Mouse (Mus musculus) right cerebral cortex, postnatal 14 days (tissue): ENCODE results near the gene D5Ertd579e.
A peak's percentile ranks its signal among the peaks of the same experiment; 100 is the strongest.

ENCODE experiments used
- DNase-seq: peaks from one replicate; pipeline ENCODE4 v3.0.0; 2022

Gene D5Ertd579e

DNA sequence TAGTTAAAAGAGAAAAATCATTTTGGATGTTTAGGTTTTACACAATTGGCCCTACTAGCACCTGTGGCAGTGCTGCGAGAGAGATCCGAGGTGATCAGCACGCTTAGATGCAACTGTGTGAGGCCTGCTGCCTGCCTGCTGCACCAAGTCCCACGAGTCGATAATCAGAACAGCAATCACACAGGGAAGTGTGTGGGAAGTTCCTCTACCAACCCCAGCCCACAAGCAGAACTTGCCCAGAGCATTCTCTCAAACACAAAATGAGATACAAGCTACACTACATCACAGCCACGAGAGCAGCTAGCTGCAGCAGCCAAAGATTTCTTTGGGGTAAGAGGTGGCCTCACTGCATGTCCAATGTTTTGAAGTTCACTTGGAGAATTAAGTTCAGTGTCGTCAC lies 94.3 kb downstream of the D5Ertd579e start:
- DNase-seq = no peak

DNA sequence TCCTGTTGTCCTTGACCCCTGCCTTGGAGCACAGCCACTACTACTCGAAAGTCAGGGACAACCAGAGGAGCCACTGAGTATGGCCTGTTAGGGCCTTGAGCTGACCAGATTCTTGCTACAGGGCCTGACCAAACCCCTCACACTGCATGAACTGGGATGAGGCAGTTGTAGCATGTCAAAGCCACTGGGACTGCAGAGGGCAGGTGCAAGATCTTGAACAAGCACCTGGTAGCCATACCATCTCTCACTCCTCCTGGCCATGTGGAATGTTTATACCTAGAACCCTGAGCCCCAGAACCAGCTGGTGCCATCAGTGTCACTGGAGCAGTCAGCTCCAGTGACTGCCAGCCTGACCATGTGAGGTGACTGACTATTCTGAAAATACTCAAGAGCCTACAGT lies 96.9 kb downstream of the D5Ertd579e start:
- DNase-seq = no peak

DNA sequence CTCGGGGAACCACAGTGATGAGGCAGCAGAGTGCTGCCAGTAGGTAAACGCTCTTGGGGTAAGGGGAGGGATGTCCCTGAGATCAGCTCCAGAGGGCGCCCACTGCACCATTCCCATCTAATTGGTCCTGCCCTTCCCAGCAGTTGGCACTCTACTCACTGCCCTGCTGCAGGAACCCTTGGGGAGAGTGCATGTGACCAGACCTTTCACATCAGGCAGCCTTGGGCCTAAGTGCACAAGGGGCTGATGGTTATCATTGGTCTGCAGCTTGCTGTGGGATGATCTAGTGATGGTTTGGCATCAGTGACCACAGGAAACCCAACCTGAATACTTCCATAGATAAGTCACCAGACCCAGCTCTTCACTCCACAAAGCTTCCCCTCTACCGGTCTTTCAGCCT lies 98.2 kb downstream of the D5Ertd579e start:
- no peak for DNase-seq

DNA sequence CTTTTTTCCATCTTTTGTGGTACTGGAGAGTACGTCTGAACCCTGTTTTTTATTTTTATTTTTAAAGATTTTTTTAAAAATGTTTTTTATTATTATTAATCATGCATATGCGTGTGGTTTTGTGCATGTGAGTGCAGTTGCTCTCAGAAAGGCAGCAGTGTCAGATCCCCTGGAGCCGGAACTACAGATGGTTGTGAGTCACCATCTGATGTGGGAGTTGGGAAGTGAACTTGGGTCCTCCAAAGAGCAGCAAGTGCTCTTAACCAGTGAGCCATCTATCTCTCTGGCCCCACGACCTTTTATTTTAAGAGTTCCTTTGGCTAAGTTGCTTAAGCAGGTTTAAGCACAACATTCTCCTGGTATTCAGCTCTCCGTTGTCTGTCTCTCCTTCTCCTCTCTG lies 99.6 kb downstream of the D5Ertd579e start:
- no peak for DNase-seq

DNA sequence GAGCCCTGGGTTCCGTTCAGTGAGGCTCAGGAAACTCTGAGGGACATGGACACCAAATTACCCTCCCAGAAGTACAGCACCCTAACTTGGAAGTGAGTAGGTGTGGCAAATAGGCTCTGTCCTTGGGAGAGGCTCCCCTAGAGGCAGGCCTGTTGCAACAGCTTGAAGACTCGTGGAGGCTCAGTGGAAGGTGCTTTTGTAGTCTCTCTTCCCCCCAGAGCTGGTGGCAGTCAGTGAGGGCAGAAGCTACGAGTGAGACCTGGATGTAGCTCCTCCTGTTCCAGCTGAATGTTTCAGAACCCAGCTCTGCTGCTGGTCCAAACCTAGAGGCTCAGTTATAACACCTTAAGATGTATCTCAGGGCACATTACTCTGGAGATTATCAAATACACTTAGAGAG lies 100.7 kb downstream of the D5Ertd579e start:
- DNase-seq = no peak

DNA sequence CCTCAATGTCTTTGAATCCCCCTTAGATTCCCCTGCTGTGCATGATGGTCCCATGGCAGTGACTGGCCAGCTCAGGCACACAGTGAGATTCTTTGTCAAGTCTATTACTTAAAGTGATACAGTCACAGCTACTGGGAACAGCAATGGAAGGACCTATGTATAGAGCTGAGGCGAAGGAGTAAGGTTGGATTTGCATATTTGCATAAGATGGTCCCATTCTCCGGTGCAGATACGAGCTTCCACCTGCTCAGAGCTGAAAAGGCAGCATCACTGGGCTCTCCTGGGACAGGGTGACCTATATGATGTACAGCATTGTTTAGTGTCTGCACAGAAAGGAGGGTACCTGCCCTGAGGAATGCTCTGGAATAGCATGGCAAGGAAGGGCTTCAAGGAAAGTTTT lies 101.5 kb downstream of the D5Ertd579e start:
- DNase-seq = no peak

DNA sequence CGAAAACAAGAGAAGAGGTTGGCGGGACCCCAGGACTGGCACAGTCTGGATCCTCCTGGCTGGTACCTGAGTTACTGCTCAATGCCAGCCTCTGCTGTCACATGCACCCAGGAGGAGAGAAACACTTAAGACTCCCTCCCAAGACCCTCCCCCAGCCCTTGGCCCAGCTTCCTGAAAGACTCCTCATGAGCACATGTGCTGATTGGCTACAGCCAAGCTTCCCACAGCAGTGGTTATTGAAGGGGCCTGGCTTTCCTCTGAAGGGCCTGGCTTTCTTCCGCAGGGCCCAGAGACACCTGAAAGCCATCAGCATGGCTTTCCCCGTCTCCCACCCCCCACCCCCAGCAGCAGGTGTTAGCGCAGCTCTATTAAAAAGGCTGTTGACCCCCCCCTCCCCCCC lies 102.6 kb downstream of the D5Ertd579e start, which contains the start of gene Tbc1d14:
Gene Tbc1d14 (minus strand): TSS at position 101 of the 400 bp plus-strand sequence.
- no peak for DNase-seq

GRCm38 (mm10) chr5:36590499-36590920 lies 105.3 kb downstream of the D5Ertd579e start:
- no peak for DNase-seq

DNA sequence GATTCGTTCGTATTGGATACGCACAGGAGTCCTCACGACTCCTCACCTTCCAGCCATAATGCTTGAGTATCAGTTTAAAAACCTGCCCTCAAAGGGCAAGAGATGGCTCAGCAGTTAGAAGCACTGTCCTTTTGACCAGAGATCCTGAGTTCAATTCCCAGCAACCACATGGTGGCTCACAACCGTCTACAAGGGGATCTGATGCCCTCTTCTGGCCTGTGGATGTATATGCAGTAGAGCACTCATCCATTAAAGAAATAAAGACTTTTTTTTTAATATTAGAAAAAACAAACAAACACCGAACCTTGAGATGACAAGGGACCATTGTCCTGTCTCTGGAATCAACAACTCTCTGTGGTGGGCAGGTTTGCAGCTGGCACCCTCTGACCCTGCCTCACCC lies 111.5 kb downstream of the D5Ertd579e start:
- DNase-seq = no peak

- DNase-seq = peak; percentile 98
These were observed 113.7 kb downstream of the D5Ertd579e start for GRCm38 (mm10) chr5:36581924-36582642.

- no peak for DNase-seq
These were observed 114.4 kb downstream of the D5Ertd579e start for GRCm38 (mm10) chr5:36581259-36581923.

DNA sequence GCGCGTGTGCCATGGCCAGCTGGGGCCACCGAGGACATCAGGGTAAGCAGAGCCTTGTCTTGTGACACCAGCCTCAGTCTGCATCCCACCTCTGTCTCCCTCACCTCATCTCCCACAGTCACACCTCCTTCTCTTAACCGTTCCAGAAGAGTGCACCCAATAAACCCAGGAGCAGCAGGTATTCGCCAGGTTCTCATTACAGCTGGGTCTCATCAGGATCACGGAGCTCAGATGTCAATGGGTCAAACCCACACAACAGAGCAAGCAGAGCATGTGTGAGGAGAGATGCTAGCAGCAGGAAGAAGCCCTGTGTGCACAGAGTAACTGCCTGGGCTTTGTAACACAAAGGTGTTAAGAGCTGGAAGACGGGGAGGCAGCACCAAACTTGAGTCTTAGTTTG lies 115.9 kb downstream of the D5Ertd579e start:
- DNase-seq = no peak

DNA sequence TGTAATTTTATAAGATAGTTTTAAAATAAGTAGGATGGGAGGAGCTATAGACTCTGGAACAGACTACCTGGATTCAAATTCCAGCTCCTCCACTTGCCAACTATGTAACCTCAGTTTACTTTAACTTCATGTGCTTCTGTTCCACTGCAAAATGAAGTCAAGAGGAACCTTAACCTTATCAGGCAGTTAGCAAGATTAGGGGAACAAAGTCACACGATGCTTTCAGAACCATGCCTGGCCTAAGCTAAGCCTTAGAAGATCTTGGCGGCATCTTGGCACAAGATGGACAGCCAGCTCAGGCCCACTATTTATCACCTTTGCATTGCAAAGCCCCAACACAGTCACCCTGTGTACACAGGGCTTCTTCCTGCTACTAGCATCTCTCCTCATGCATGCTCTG lies 116.8 kb downstream of the D5Ertd579e start:
- no peak for DNase-seq

- DNase-seq = no peak
These were observed 119.4 kb downstream of the D5Ertd579e start for GRCm38 (mm10) chr5:36576457-36576856.

DNA sequence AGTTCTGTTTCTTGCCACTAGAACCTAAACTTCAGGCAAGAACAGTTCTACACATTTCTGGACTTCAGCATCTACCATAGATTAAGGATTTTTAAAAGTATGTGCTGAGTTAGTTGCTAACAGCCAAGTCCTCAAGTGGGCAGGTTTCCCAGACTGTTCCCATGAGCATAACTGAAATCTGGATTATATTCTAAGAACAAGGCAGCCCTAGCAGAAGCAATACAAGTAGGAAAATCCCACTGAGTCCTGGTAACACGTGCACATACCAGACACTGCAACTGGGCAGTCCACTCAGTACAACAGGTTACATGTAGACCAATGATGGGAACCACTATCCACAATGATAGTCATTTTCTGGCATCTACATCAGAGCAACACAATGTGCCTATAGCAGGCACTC lies 120.1 kb downstream of the D5Ertd579e start:
- DNase-seq = no peak

GRCm38 (mm10) chr5:36575227-36575626 lies 120.6 kb downstream of the D5Ertd579e start:
- DNase-seq = no peak

DNA sequence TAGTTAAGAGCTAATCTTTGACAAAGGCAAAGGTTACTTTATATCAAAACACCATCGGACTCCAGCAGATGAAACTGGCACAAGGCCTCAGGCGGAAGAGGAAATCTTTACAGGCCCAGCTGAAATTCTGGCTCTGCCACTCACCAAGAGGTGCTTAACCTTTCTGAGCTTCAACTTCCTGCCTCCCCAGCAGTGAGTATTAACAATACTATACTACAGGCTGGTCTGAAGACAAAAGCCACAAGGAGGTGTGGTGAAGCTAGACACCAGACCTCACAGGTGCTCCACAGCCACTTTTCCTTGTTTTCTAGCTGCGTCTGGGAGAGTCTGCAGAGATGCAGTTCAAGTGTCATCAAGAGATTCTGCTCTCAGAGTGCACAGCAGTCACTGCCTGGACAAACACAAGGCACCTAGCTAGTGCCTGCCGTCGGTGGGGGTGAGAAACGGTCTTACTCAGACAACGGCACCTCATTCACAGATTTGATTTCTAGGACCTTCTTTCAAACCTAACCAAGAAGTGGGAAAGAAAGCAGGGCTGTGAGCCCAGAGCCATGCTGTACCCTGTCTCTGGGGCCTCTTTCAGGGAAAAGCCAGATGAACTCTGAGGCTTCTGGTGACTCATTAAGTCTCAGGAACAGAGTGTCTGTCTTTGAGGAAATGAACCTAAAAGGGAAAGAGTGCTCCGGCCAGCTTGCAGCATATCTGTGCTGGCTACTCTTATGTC lies 121.5 kb downstream of the D5Ertd579e start:
- DNase-seq = no peak

DNA sequence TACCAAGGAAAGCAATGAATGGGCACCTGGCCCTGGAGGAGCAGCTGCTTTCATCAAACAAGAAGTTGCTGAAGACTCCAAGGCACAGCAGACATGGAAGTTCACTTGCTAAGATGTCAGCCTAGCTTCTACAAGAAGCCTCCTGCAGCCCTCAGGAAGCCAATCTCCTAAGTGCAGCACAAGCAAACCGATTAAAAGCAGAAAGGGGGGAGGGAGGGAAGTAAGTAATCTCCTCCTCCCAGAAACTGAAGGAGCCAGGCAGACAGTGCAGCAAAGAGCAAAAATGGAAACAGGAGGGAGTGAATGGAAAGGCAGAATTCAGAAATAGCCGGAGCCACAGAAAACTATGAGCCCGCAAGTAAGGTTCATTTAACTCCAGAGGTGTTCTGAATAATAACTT lies 122.5 kb downstream of the D5Ertd579e start:
- no peak for DNase-seq

- no peak for DNase-seq
These were observed 124.5 kb downstream of the D5Ertd579e start for GRCm38 (mm10) chr5:36571371-36571770.

DNA sequence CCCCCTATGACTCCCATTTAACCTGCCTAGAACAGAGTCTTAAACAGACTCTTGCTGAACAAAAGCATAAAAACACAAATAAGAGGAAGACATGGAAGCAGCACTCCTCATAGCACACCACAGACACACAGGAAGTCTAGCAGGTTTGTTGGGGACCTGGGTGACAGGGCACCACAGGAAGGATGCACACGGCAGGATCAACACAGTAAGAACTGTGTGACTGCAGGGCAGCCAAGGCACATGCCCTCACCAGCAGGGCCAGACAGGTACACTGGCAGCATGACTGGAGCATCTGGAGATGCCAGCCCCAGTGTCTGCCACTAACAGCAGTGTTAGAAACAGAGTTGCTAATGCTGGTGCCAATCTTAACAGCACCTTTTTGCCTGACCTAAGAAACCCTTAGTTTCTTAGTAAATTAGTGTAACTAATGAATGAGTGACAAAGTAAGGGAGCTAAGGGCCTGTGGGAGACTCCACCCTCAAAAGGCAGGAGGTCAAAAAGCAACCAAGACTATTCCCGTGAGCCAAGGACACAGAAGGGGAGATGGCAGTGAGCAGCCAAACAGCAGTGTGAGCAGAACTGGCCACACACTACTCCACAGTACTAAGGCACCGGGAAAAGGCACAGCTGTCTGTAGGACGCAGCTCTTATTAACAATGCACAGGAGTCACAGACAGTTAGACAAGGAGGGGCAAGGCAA lies 125.1 kb downstream of the D5Ertd579e start:
- DNase-seq = no peak

- no peak for DNase-seq
These were observed 125.7 kb downstream of the D5Ertd579e start for GRCm38 (mm10) chr5:36570098-36570497.

- DNase-seq = no peak
These were observed 127.7 kb downstream of the D5Ertd579e start for GRCm38 (mm10) chr5:36568118-36568517.

DNA sequence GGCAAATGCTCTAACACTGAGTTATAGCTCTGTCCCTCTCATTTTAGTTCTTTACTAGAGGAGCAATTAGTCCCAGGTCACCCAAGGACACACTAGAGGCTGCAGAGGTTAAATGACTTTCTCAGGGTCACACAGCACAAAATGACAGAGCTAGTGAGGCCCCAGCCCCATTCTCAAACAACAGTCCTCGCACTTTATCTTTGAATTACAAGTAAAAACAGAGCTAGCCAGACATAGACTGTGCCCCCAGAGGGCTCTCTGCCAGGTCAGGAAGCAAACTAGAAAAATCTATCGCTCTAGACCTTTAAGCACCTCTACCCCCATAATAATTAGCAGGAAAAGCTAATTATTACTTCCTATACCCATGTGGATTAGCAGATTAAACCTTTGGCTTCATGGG lies 128.2 kb downstream of the D5Ertd579e start:
- DNase-seq = no peak
